15 mouse cellular contexts compared by ENCODE assay signal in the genomic region with DNA sequence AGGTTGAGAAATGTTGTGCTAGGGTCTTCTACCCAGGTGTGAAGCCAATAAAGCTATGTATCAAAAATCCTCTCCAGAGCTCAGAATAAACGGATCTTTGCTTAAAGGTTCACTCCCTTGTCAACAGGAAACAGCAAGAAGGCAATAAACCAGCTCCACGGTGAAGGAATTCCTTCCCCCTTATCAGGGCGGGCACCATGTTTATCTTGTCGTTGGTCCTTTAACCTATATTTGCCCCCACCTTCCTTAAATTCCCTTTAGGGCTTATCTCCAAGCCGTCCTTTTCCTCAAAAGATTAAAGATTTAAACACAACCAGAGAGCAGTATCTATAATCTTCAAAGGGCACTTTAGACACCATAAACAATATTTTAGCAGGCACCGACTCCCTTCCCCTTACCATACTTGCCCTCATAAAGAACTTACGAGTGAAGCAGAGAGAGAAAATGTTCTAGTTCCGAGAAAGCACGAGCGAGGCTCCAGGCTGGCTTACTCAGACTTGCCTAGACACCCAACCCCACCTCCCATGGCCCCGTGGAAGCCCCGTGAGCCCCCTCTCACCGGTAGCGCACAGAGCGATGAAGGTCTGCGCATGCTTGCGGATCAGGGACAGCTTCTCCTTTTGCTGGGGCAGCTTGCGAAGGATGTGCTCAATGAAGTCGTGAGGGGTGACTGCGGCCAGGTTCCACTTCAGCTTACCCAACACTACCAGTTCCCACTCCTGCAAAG. TPM values are rescaled to one million over a fixed set of nuclear protein-coding genes. Genes with fewer than 3 reads are reported as not detected.
DNase-seq lines count a peak whose midpoint lies in the region; ATAC-seq and TF ChIP-seq lines count a peak whose summit lies in the region.
"Had no signal": no experiment of that assay in that cellular context is flagged by ENCODE, and none has a peak within 500 bp of the region (broad histone marks: within the 10 kb centered on the region; RNA-seq: fewer than 3 reads in every experiment).

No protein-coding gene starts in this region.

- H3K9me3 ChIP-seq in forebrain, embryonic 13.5 days (replicated peaks), result no peaks in the 10 kb centered on the region
- no peaks in the 10 kb centered on the region for H3K9me3 ChIP-seq in forebrain, postnatal 0 days (ENCODE audit: low read length)
- H3K9me3 ChIP-seq in midbrain, embryonic 10.5 days (replicated peaks), result no peaks in the 10 kb centered on the region
- H3K9me3 ChIP-seq in midbrain, embryonic 16.5 days (replicated peaks; ENCODE audit: control insufficient read depth, low read length, poor library complexity, severe bottlenecking), result no peaks in the 10 kb centered on the region
- H3K9me3 ChIP-seq in stomach, postnatal 0 days (ENCODE audit: control insufficient read depth, low read length), result no peaks in the 10 kb centered on the region
- H3K9me3 ChIP-seq: embryonic facial prominence, embryonic 12.5 days; limb, embryonic 15.5 days had no signal

- no peak for DNase-seq in forebrain, postnatal 0 days
- DNase-seq in midbrain, embryonic 10.5 days (ENCODE audit: low spot score), result no peak
- peak; percentile 11 for DNase-seq in lung, postnatal 10 days
- DNase-seq in stomach, postnatal 0 days (ENCODE audit: low spot score), result no peak
- DNase-seq in adrenal gland, adult 8-10 months, result no peak
- DNase-seq: cerebellum, adult 11 months; cerebellum, postnatal 36 days; heart, postnatal 4 days; retina, postnatal 1 day; spleen, adult 18-20 months had no signal

- no peak for ATAC-seq in forebrain, embryonic 13.5 days
- no peak for ATAC-seq in forebrain, postnatal 0 days
- no peak for ATAC-seq in midbrain, embryonic 16.5 days
- ATAC-seq in stomach, postnatal 0 days (ENCODE audit: low FRiP score, low TSS enrichment), result no peak
- no peak for ATAC-seq in erythroid progenitor cell, adult 5-6 weeks (replicated peaks; ENCODE audit: low FRiP score, poor library complexity, severe bottlenecking)

- peak overlapping the region; percentile 46 for H3K9ac ChIP-seq in forebrain, embryonic 13.5 days
- no peak overlapping the region for H3K9ac ChIP-seq in forebrain, postnatal 0 days
- H3K9ac ChIP-seq in midbrain, embryonic 16.5 days (ENCODE audit: low read depth, low read length), result no peak overlapping the region
- no peak overlapping the region for H3K9ac ChIP-seq in stomach, postnatal 0 days (ENCODE audit: low read length)
- H3K9ac ChIP-seq: limb, embryonic 15.5 days had no signal

- TF ChIP-seq EP300 in stomach, postnatal 0 days (optimal IDR thresholded peaks at IDR 0.05), result no peak

- peaks cover 57% of the 10 kb centered on the region for H3K36me3 ChIP-seq in forebrain, embryonic 13.5 days (ENCODE audit: poor library complexity, severe bottlenecking)
- H3K36me3 ChIP-seq in forebrain, postnatal 0 days (ENCODE audit: insufficient read depth), result peaks cover 5% of the 10 kb centered on the region; the same call in 1 of the 2 replicates
- peaks cover 82% of the 10 kb centered on the region for H3K36me3 ChIP-seq in midbrain, embryonic 10.5 days
- no peaks in the 10 kb centered on the region for H3K36me3 ChIP-seq in midbrain, embryonic 16.5 days (ENCODE audit: control insufficient read depth, insufficient read depth, low read length)
- H3K36me3 ChIP-seq in stomach, postnatal 0 days (ENCODE audit: control insufficient read depth, insufficient read depth, low read length), result peaks cover 10% of the 10 kb centered on the region

- peak overlapping the region; percentile 5; the same call in 1 of the 2 replicates for H3K4me2 ChIP-seq in forebrain, embryonic 13.5 days
- H3K4me2 ChIP-seq in forebrain, postnatal 0 days (ENCODE audit: low read depth), result no peak overlapping the region
- no peak overlapping the region for H3K4me2 ChIP-seq in midbrain, embryonic 16.5 days (ENCODE audit: low read length)
- no peak overlapping the region for H3K4me2 ChIP-seq in stomach, postnatal 0 days (replicated peaks; ENCODE audit: low read depth)
- H3K4me2 ChIP-seq: embryonic facial prominence, embryonic 12.5 days; limb, embryonic 15.5 days had no signal

- no peak for TF ChIP-seq CTCF in forebrain, postnatal 0 days (IDR thresholded peaks at IDR 0.05; ENCODE audit: low read depth)
- no peak for TF ChIP-seq CTCF in stomach, postnatal 0 days (IDR thresholded peaks at IDR 0.05; ENCODE audit: low read depth)

- H3K4me1 ChIP-seq in forebrain, embryonic 13.5 days, result peaks cover 74% of the 10 kb centered on the region
- H3K4me1 ChIP-seq in forebrain, postnatal 0 days (ENCODE audit: insufficient read depth), result no peaks in the 10 kb centered on the region
- peaks cover 76% of the 10 kb centered on the region for H3K4me1 ChIP-seq in midbrain, embryonic 10.5 days
- peaks cover 21% of the 10 kb centered on the region for H3K4me1 ChIP-seq in midbrain, embryonic 16.5 days (ENCODE audit: control insufficient read depth, insufficient read depth, low read length)
- 0 out of 2 replicates have a peak, but pooled peaks cover 5% of the 10 kb centered on the region for H3K4me1 ChIP-seq in stomach, postnatal 0 days (replicated peaks; ENCODE audit: control insufficient read depth, insufficient read depth)

- peak overlapping the region; percentile 48; the same call in 1 of the 2 replicates for H3K27ac ChIP-seq in forebrain, embryonic 13.5 days
- no peak overlapping the region for H3K27ac ChIP-seq in forebrain, postnatal 0 days (ENCODE audit: low read depth, low read length)
- peak overlapping the region; percentile 24; the same call in 1 of the 2 replicates for H3K27ac ChIP-seq in midbrain, embryonic 10.5 days (replicated peaks)
- no peak overlapping the region for H3K27ac ChIP-seq in midbrain, embryonic 16.5 days (ENCODE audit: low read length)
- peak overlapping the region; percentile 40 for H3K27ac ChIP-seq in stomach, postnatal 0 days (replicated peaks)
- H3K27ac ChIP-seq: embryonic facial prominence, embryonic 12.5 days; limb, embryonic 15.5 days had no signal

- no peak overlapping the region for H3K4me3 ChIP-seq in forebrain, embryonic 13.5 days
- H3K4me3 ChIP-seq in forebrain, postnatal 0 days (ENCODE audit: low read depth, low read length), result no peak overlapping the region
- H3K4me3 ChIP-seq in midbrain, embryonic 10.5 days, result 0 out of 2 replicates have a peak overlapping the region, but pooled peaks have one; percentile 0
- H3K4me3 ChIP-seq in midbrain, embryonic 16.5 days (ENCODE audit: low read depth, low read length), result no peak overlapping the region
- H3K4me3 ChIP-seq in stomach, postnatal 0 days (ENCODE audit: low read depth, low read length), result no peak overlapping the region
- H3K4me3 ChIP-seq: embryonic facial prominence, embryonic 12.5 days; limb, embryonic 15.5 days had no signal

- 85% methylated on average over 20 of the region's 20 CpGs for WGBS in forebrain, embryonic 13.5 days
- 83% methylated on average over 20 of the region's 20 CpGs for WGBS in forebrain, postnatal 0 days
- WGBS in midbrain, embryonic 10.5 days, result 82% methylated on average over 20 of the region's 20 CpGs
- 77% methylated on average over 20 of the region's 20 CpGs for WGBS in midbrain, embryonic 16.5 days
- WGBS in stomach, postnatal 0 days, result 45% methylated on average over 20 of the region's 20 CpGs

- H3K27me3 ChIP-seq in forebrain, embryonic 13.5 days, result no peaks in the 10 kb centered on the region
- peaks cover 6% of the 10 kb centered on the region; the same call in 1 of the 2 replicates for H3K27me3 ChIP-seq in forebrain, postnatal 0 days (ENCODE audit: insufficient read depth, low read length)
- peaks cover 4% of the 10 kb centered on the region; the same call in 1 of the 2 replicates for H3K27me3 ChIP-seq in midbrain, embryonic 10.5 days (ENCODE audit: low read depth, poor library complexity, severe bottlenecking)
- H3K27me3 ChIP-seq in midbrain, embryonic 16.5 days (ENCODE audit: control insufficient read depth, insufficient read depth, low read depth, low read length), result peaks cover 5% of the 10 kb centered on the region; the same call in 1 of the 2 replicates
- H3K27me3 ChIP-seq in stomach, postnatal 0 days (ENCODE audit: control insufficient read depth, insufficient read depth, low read length), result no peaks in the 10 kb centered on the region
- H3K27me3 ChIP-seq: embryonic facial prominence, embryonic 12.5 days; limb, embryonic 15.5 days had no signal

RNA-seq across cellular contexts. Expression of gene Ccnd2, which starts 6.4 kb away (rescaled TPM):
- 1,785 and 2,054 TPM in 2 replicates for polyA plus RNA-seq in forebrain, embryonic 13.5 days (2015; fragmentation: Nextera tagmentation; extraction: Ambion mirVana)
- 31.4 and 44.1 TPM in 2 replicates for total RNA-seq in forebrain, postnatal 0 days (2014; rRNA removed)
- polyA plus RNA-seq in forebrain, postnatal 0 days (2015; fragmentation: Nextera tagmentation; extraction: Ambion mirVana), result 430 and 467 TPM in 2 replicates
- 1,714 and 1,799 TPM in 2 replicates for polyA plus RNA-seq in midbrain, embryonic 10.5 days (2016; fragmentation: Nextera tagmentation; extraction: Ambion mirVana)
- 245 and 326 TPM in 2 replicates for polyA plus RNA-seq in midbrain, embryonic 16.5 days (2015; fragmentation: Nextera tagmentation; extraction: Ambion mirVana)
- 433 and 478 TPM in 2 replicates for polyA plus RNA-seq in stomach, postnatal 0 days (2015; fragmentation: Nextera tagmentation; extraction: Ambion mirVana)
- total RNA-seq in erythroid progenitor cell, adult 5-6 weeks (2015; ENCODE audit: low replicate concordance), result 11.5 and 26.0 TPM in 2 replicates
- total RNA-seq in erythroid progenitor cell, adult 5-6 weeks (2017; ENCODE audit: low replicate concordance), result 5.0 and 5.2 TPM in 2 replicates
- 100 to 1,000 TPM; 550 to 578 (median 567) TPM for total RNA-seq in adrenal gland, adult 8-10 months (2022)

RNA-seq across cellular contexts. Expression of gene Tigar, which starts 36.3 kb away (rescaled TPM):
- 6.6 and 7.0 TPM in 2 replicates for polyA plus RNA-seq in forebrain, embryonic 13.5 days (2015; fragmentation: Nextera tagmentation; extraction: Ambion mirVana)
- 8.1 and 9.3 TPM in 2 replicates for total RNA-seq in forebrain, postnatal 0 days (2014; rRNA removed)
- 6.1 and 6.8 TPM in 2 replicates for polyA plus RNA-seq in forebrain, postnatal 0 days (2015; fragmentation: Nextera tagmentation; extraction: Ambion mirVana)
- 6.8 and 8.7 TPM in 2 replicates for polyA plus RNA-seq in midbrain, embryonic 10.5 days (2016; fragmentation: Nextera tagmentation; extraction: Ambion mirVana)
- 5.9 and 7.4 TPM in 2 replicates for polyA plus RNA-seq in midbrain, embryonic 16.5 days (2015; fragmentation: Nextera tagmentation; extraction: Ambion mirVana)
- 4.1 and 5.2 TPM in 2 replicates for polyA plus RNA-seq in stomach, postnatal 0 days (2015; fragmentation: Nextera tagmentation; extraction: Ambion mirVana)
- 1.1 TPM in 1 of 2 replicates, not detected in the other for total RNA-seq in erythroid progenitor cell, adult 5-6 weeks (2015; ENCODE audit: low replicate concordance)
- 0.13 and 1.1 TPM in 2 replicates for total RNA-seq in erythroid progenitor cell, adult 5-6 weeks (2017; ENCODE audit: low replicate concordance)
- total RNA-seq in adrenal gland, adult 8-10 months (2022), result 10 to 100 TPM; 17.6 to 25.7 (median 22.0) TPM

Comparison
In these comparisons a context has a peak if more than half of its experiments do, and no peak if none do; other contexts are left out.
1. H3K27ac ChIP-seq: peak in forebrain, embryonic 13.5 days (single experiment), midbrain, embryonic 10.5 days (single experiment) and stomach, postnatal 0 days (single experiment); none in forebrain, postnatal 0 days (single experiment) and midbrain, embryonic 16.5 days (single experiment).